Mouse (Mus musculus) heart, postnatal 0 days (tissue): ENCODE measurements around the gene Chchd3.

Experiments used
- CTCF ChIP-seq: IDR thresholded peaks from 2 replicates; pipeline ENCODE4 v1.5.1; 2016; ENCODE audit warnings: antibody characterized with exemption, control low read depth, low read depth
- EP300 ChIP-seq: IDR thresholded peaks from 2 replicates; pipeline ENCODE4 v1.6.1; 2016; ENCODE audit warnings: antibody characterized with exemption, low read depth

DNA sequence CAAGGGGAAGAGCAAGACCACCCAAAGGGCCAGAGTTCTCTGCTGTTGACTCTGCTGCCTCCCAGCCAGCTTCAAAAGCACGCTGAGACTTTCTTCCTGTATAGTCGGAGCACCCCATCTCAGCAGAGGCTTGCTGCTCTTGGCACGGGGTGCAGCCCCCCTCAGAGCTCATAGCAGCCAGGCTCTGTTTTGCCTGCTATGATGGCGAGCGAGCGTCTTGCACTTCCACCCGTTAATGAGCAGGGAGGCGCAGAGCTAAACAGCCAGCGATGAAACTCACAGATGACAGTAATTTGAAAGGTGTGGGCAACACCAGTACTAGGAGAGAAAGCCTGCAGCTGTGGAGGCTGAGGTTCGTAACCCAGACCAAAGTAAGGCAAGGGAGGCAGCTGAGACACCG is 283.7 kb downstream of the Chchd3 start:
- no peak for TF ChIP-seq CTCF
- TF ChIP-seq EP300 = no peak
